Mouse (Mus musculus): ENCODE data around the gene Ace3.

DNA sequence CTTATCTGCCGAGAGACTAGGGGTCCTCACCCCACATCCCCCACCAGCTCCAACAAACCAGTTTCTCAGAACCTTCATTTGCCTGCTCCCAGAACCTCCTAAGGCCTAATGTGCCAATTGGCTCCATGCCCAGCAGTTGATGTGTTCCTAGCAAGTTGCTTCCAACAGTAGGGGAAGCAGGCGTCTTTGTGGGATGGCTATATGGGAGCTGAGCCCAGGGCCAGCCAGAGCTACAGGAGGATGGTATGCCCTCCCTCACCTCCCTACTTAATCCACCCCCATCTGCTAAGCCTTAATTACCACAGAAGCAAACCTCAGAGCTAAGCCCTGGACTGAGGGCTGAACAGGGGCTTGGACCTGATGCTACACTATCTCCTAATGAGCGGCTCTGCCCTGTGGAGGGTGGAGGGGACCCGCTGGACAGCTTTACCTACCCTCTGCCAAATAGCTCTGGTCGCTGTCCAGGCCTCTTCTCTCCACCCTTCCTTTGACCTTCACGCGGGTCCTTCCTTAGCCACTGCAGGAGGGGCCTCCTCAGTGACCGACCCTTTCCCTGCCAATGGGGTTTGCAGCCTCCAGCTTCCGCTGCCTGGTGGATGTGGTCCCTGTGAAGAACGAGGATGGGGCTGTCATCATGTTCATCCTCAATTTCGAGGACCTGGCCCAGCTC, 19.2 kb downstream of the Ace3 start:
- TF ChIP-seq EP300 (IDR thresholded peaks at IDR 0.05; ENCODE audit: low read depth) (no peak), CTCF (IDR thresholded peaks at IDR 0.05; ENCODE audit: low read depth) (no peak)

Measured in liver, postnatal 0 days (tissue).